Mouse (Mus musculus): ENCODE data around the gene Cavin1. TPM values are rescaled to one million over a fixed set of nuclear protein-coding genes. Genes with fewer than 3 reads are reported as not detected.
A peak's percentile ranks its signal among the peaks of the same experiment; 100 is the strongest.

Gene Cavin1
- polyA plus RNA-seq, 1 experiment from 2014 or later: 139 TPM

- Histone ChIP-seq H3K4me1 (peaks cover 89% of the 10 kb centered on the region), H3K27ac (peak overlapping the region; percentile 53), H3K27me3 (ENCODE audit: insufficient read depth, poor library complexity, severe bottlenecking) (peaks cover 33% of the 10 kb centered on the region), H3K9me3 (no peaks in the 10 kb centered on the region), H3K36me3 (peaks cover 55% of the 10 kb centered on the region), H3K4me3 (no peak overlapping the region)
- no peak for DNase-seq (ENCODE audit: low spot score)
- WGBS: 60% methylated on average over 9 of the region's 9 CpGs
Measured at GRCm38 (mm10) chr11:100962371-100962911, 8.2 kb downstream of the Cavin1 start.

GRCm38 (mm10) chr11:100960540-100960939 lies 10.1 kb downstream of the Cavin1 start:
- H3K9me3 ChIP-seq: no peaks in the 10 kb centered on the region
- peaks cover 62% of the 10 kb centered on the region for H3K36me3 ChIP-seq
- WGBS: 11% methylated on average over 6 of the region's 6 CpGs
- no peak overlapping the region for H3K27ac ChIP-seq
- peaks cover 32% of the 10 kb centered on the region for H3K27me3 ChIP-seq (ENCODE audit: insufficient read depth, poor library complexity, severe bottlenecking)
- peaks cover 70% of the 10 kb centered on the region for H3K4me1 ChIP-seq
- H3K4me3 ChIP-seq: no peak overlapping the region
- no peak for DNase-seq (ENCODE audit: low spot score)

- Histone ChIP-seq H3K4me3 (no peak overlapping the region), H3K9me3 (no peaks in the 10 kb centered on the region), H3K36me3 (peaks cover 56% of the 10 kb centered on the region), H3K27me3 (ENCODE audit: insufficient read depth, poor library complexity, severe bottlenecking) (peaks cover 27% of the 10 kb centered on the region), H3K27ac (no peak overlapping the region), H3K4me1 (peaks cover 63% of the 10 kb centered on the region)
- WGBS: 29% methylated on average over 3 of the region's 3 CpGs
- DNase-seq (ENCODE audit: low spot score): no peak
Measured at GRCm38 (mm10) chr11:100959826-100960225, 10.9 kb downstream of the Cavin1 start.

GRCm38 (mm10) chr11:100959464-100959810 lies 11.2 kb downstream of the Cavin1 start:
- WGBS: 5% methylated on average over 14 of the region's 14 CpGs
- Histone ChIP-seq H3K36me3 (peaks cover 52% of the 10 kb centered on the region), H3K4me3 (peak overlapping the region; percentile 46), H3K9me3 (no peaks in the 10 kb centered on the region), H3K27ac (no peak overlapping the region), H3K4me1 (peaks cover 59% of the 10 kb centered on the region), H3K27me3 (ENCODE audit: insufficient read depth, poor library complexity, severe bottlenecking) (peaks cover 24% of the 10 kb centered on the region)
- DNase-seq (ENCODE audit: low spot score): no peak

GRCm38 (mm10) chr11:100958613-100959463 lies 11.8 kb downstream of the Cavin1 start:
- no peak for DNase-seq (ENCODE audit: low spot score)
- Histone ChIP-seq H3K4me1 (peaks cover 53% of the 10 kb centered on the region), H3K36me3 (peaks cover 46% of the 10 kb centered on the region), H3K27ac (peak overlapping the region; percentile 22; the same call in 1 of the 2 replicates), H3K9me3 (no peaks in the 10 kb centered on the region), H3K4me3 (peak overlapping the region; percentile 46), H3K27me3 (ENCODE audit: insufficient read depth, poor library complexity, severe bottlenecking) (peaks cover 24% of the 10 kb centered on the region)
- whole genome bisulfite sequencing: 26% methylated on average over 76 of the region's 76 CpGs

- 42% methylated on average over 6 of the region's 6 CpGs for WGBS
- no peak overlapping the region for H3K27ac ChIP-seq
- H3K36me3 ChIP-seq: peaks cover 43% of the 10 kb centered on the region
- peaks cover 24% of the 10 kb centered on the region for H3K27me3 ChIP-seq (ENCODE audit: insufficient read depth, poor library complexity, severe bottlenecking)
- H3K9me3 ChIP-seq: no peaks in the 10 kb centered on the region
- H3K4me1 ChIP-seq: peaks cover 45% of the 10 kb centered on the region
- DNase-seq (ENCODE audit: low spot score): no peak
- H3K4me3 ChIP-seq: no peak overlapping the region
Measured at GRCm38 (mm10) chr11:100957915-100958469, 12.7 kb downstream of the Cavin1 start.

GRCm38 (mm10) chr11:100957244-100957643 lies 13.4 kb downstream of the Cavin1 start:
- Histone ChIP-seq H3K4me1 (peaks cover 45% of the 10 kb centered on the region), H3K36me3 (peaks cover 37% of the 10 kb centered on the region), H3K9me3 (no peaks in the 10 kb centered on the region), H3K4me3 (no peak overlapping the region), H3K27ac (no peak overlapping the region), H3K27me3 (ENCODE audit: insufficient read depth, poor library complexity, severe bottlenecking) (peaks cover 24% of the 10 kb centered on the region)
- WGBS: 7% methylated on average over 5 of the region's 5 CpGs
- peak; percentile 94 for DNase-seq (ENCODE audit: low spot score)

GRCm38 (mm10) chr11:100949540-100949939 lies 21.1 kb downstream of the Cavin1 start:
- DNase-seq (ENCODE audit: low spot score): no peak
- no peak overlapping the region for H3K27ac ChIP-seq
- H3K27me3 ChIP-seq (ENCODE audit: insufficient read depth, poor library complexity, severe bottlenecking): no peaks in the 10 kb centered on the region
- H3K4me3 ChIP-seq: no peak overlapping the region
- peaks cover 18% of the 10 kb centered on the region for H3K4me1 ChIP-seq
- 96% methylated on average over 1 of the region's 1 CpGs for WGBS
- no peaks in the 10 kb centered on the region for H3K9me3 ChIP-seq
- no peaks in the 10 kb centered on the region for H3K36me3 ChIP-seq

GRCm38 (mm10) chr11:100948317-100948716 lies 22.4 kb downstream of the Cavin1 start:
- Histone ChIP-seq H3K27me3 (ENCODE audit: insufficient read depth, poor library complexity, severe bottlenecking) (no peaks in the 10 kb centered on the region), H3K4me3 (no peak overlapping the region), H3K27ac (no peak overlapping the region), H3K9me3 (no peaks in the 10 kb centered on the region), H3K36me3 (no peaks in the 10 kb centered on the region), H3K4me1 (peaks cover 18% of the 10 kb centered on the region)
- WGBS: 30% methylated on average over 4 of the region's 4 CpGs
- no peak for DNase-seq (ENCODE audit: low spot score)

GRCm38 (mm10) chr11:100947548-100947947 lies 23.1 kb downstream of the Cavin1 start:
- no peak for DNase-seq (ENCODE audit: low spot score)
- H3K4me1 ChIP-seq: peaks cover 14% of the 10 kb centered on the region
- H3K27me3 ChIP-seq (ENCODE audit: insufficient read depth, poor library complexity, severe bottlenecking): no peaks in the 10 kb centered on the region
- H3K27ac ChIP-seq: no peak overlapping the region
- no peak overlapping the region for H3K4me3 ChIP-seq
- H3K36me3 ChIP-seq: no peaks in the 10 kb centered on the region
- H3K9me3 ChIP-seq: no peaks in the 10 kb centered on the region

GRCm38 (mm10) chr11:100946862-100947261 lies 23.8 kb downstream of the Cavin1 start:
- H3K4me3 ChIP-seq: no peak overlapping the region

GRCm38 (mm10) chr11:100942388-100942787 lies 28.3 kb downstream of the Cavin1 start:
- H3K27me3 ChIP-seq (ENCODE audit: insufficient read depth, poor library complexity, severe bottlenecking): no peaks in the 10 kb centered on the region
- peaks cover 22% of the 10 kb centered on the region for H3K4me1 ChIP-seq
- no peaks in the 10 kb centered on the region for H3K9me3 ChIP-seq
- 88% methylated on average over 1 of the region's 1 CpGs for WGBS
- H3K27ac ChIP-seq: no peak overlapping the region
- no peak for DNase-seq (ENCODE audit: low spot score)
- H3K36me3 ChIP-seq: no peaks in the 10 kb centered on the region
- no peak overlapping the region for H3K4me3 ChIP-seq

More at GRCm38 (mm10) chr11:100946862-100947261, 23.8 kb downstream of the Cavin1 start:
- H3K27me3 ChIP-seq (ENCODE audit: insufficient read depth, poor library complexity, severe bottlenecking): no peaks in the 10 kb centered on the region
- no peak overlapping the region for H3K27ac ChIP-seq
- WGBS: 40% methylated on average over 4 of the region's 4 CpGs
- no peak for DNase-seq (ENCODE audit: low spot score)
- no peaks in the 10 kb centered on the region for H3K36me3 ChIP-seq
- H3K4me1 ChIP-seq: peaks cover 7% of the 10 kb centered on the region; the same call in 1 of the 2 replicates
- no peaks in the 10 kb centered on the region for H3K9me3 ChIP-seq

GRCm38 (mm10) chr11:100939512-100940151 lies 31.1 kb downstream of the Cavin1 start, which contains the start of gene Stat3:
Gene Stat3 (minus strand): TSS chr11:100939540.
- Histone ChIP-seq H3K36me3 (no peaks in the 10 kb centered on the region), H3K4me3 (peak within 1 kb of the TSS; percentile 95), H3K27ac (peak within 1 kb of the TSS; percentile 97), H3K27me3 (ENCODE audit: insufficient read depth, poor library complexity, severe bottlenecking) (no peaks in the 10 kb centered on the region), H3K4me1 (peaks cover 34% of the 10 kb centered on the region), H3K9me3 (no peaks in the 10 kb centered on the region)
- peak; percentile 100 for DNase-seq (ENCODE audit: low spot score)
- WGBS: 1% methylated on average over 29 of the region's 29 CpGs

Measured in heart, embryonic 10.5 days (tissue).